ENCODE assay signal across 15 mouse cellular contexts in genomic region chr4:54324851-54325250, GRCm38 (mm10).
DNase-seq lines count a peak whose midpoint lies in the region; ATAC-seq lines count a peak whose summit lies in the region.
"Had no signal": no experiment of that assay in that cellular context is flagged by ENCODE, and none has a peak within 500 bp of the region (broad histone marks: within the 10 kb centered on the region; RNA-seq: fewer than 3 reads in every experiment).

No protein-coding gene starts in this region.

- no peak overlapping the region for H3K9ac ChIP-seq in embryonic facial prominence, embryonic 14.5 days (ENCODE audit: low read depth, low read length)
- H3K9ac ChIP-seq: heart, embryonic 15.5 days; hindbrain, embryonic 13.5 days; liver, embryonic 14.5 days had no signal

- DNase-seq in heart, adult 11 months = peak; percentile 68
- no peak for DNase-seq in heart, adult 18-20 months
- DNase-seq in ZHBTc4 (ENCODE audit: low read depth, low spot score) = peak; percentile 4
- DNase-seq in embryonic facial prominence, embryonic 14.5 days (ENCODE audit: low spot score) = peak; percentile 64
- peak; percentile 33 for DNase-seq in mesoderm, embryonic 11.5 days (ENCODE audit: low read depth, low spot score)
- DNase-seq in kidney, adult 18-20 months = no peak
- DNase-seq: cerebellum, postnatal 25 days; left cerebral cortex, postnatal 4 days; spleen, adult 18-20 months; thymus, adult 18-20 months had no signal

- H3K4me1 ChIP-seq in embryonic facial prominence, embryonic 14.5 days (ENCODE audit: control insufficient read depth, insufficient read depth, low read length) = peaks cover 19% of the 10 kb centered on the region

- ATAC-seq in embryonic facial prominence, embryonic 14.5 days (ENCODE audit: low read depth) = no peak
- ATAC-seq in monocyte, adult 5-6 weeks (replicated peaks; ENCODE audit: insufficient number of reproducible peaks, low FRiP score, low TSS enrichment, poor library complexity, severe bottlenecking) = no peak
- ATAC-seq: midbrain, embryonic 16.5 days had no signal

- no peaks in the 10 kb centered on the region for H3K27me3 ChIP-seq in embryonic facial prominence, embryonic 14.5 days (replicated peaks; ENCODE audit: control insufficient read depth, insufficient read depth, low read length)
- H3K27me3 ChIP-seq: heart, embryonic 15.5 days; hindbrain, embryonic 13.5 days had no signal

- H3K4me3 ChIP-seq in embryonic facial prominence, embryonic 14.5 days (ENCODE audit: low read depth, low read length) = no peak overlapping the region
- H3K4me3 ChIP-seq: heart, embryonic 15.5 days; hindbrain, embryonic 13.5 days had no signal

- peak overlapping the region; percentile 35; the same call in 1 of the 2 replicates for H3K27ac ChIP-seq in embryonic facial prominence, embryonic 14.5 days (replicated peaks; ENCODE audit: low read depth, low read length)
- H3K27ac ChIP-seq: heart, embryonic 15.5 days; hindbrain, embryonic 13.5 days; liver, embryonic 14.5 days had no signal

- no peak overlapping the region for H3K4me2 ChIP-seq in embryonic facial prominence, embryonic 14.5 days (ENCODE audit: low read depth, low read length)
- H3K4me2 ChIP-seq: heart, embryonic 15.5 days; hindbrain, embryonic 13.5 days had no signal

- no peaks in the 10 kb centered on the region for H3K9me3 ChIP-seq in embryonic facial prominence, embryonic 14.5 days (ENCODE audit: control insufficient read depth, low read length)
- H3K9me3 ChIP-seq: heart, embryonic 15.5 days; hindbrain, embryonic 13.5 days had no signal

- 21% methylated on average over 5 of the region's 5 CpGs for WGBS in embryonic facial prominence, embryonic 14.5 days

- no peaks in the 10 kb centered on the region for H3K36me3 ChIP-seq in embryonic facial prominence, embryonic 14.5 days (ENCODE audit: control insufficient read depth, insufficient read depth, low read length)
- H3K36me3 ChIP-seq: heart, embryonic 15.5 days; hindbrain, embryonic 13.5 days had no signal

Comparison
In these comparisons a context has a peak if more than half of its experiments do, and no peak if none do; other contexts are left out.
1. DNase-seq: peak in heart, adult 11 months (single experiment), ZHBTc4 (single experiment), embryonic facial prominence, embryonic 14.5 days (single experiment) and mesoderm, embryonic 11.5 days (single experiment); none in heart, adult 18-20 months (0 of 2) and kidney, adult 18-20 months (single experiment).